Mouse (Mus musculus) myocyte (in vitro differentiated cells): ENCODE results near the gene Cacng8. TPM values are rescaled to one million over a fixed set of nuclear protein-coding genes. Genes with fewer than 3 reads are reported as not detected.

ENCODE experiments used
- H3K27me3 ChIP-seq: one replicate; pipeline ENCODE4 v1.6.1; 2011; ENCODE audit not compliant: control insufficient read depth, insufficient read depth, insufficient read length
- H3K36me3 ChIP-seq: one replicate; pipeline ENCODE4 v1.6.1; 2011; ENCODE audit not compliant: control insufficient read depth, insufficient read depth
- H3K4me2 ChIP-seq: one replicate; pipeline ENCODE4 v1.6.1; 2011; ENCODE audit warnings: low read depth, control low read depth
- H3K4me3 ChIP-seq: one replicate; pipeline ENCODE4 v1.5.1; 2011; ENCODE audit warnings: mild to moderate bottlenecking, control low read depth, moderate library complexity
- H3K79me2 ChIP-seq: one replicate; pipeline ENCODE4 v1.6.1; 2011; ENCODE audit not compliant: control insufficient read depth, insufficient read depth
- H3ac ChIP-seq: one replicate; pipeline ENCODE4 v1.6.1; 2011; ENCODE audit not compliant: control insufficient read depth, insufficient read length
- CEBPB ChIP-seq: IDR thresholded peaks from 2 replicates; pipeline ENCODE4 v1.6.1; 2011; ENCODE audit warnings: mild to moderate bottlenecking, moderate library complexity; ENCODE audit not compliant: poor library complexity, insufficient read depth, severe bottlenecking
- E2F4 ChIP-seq: IDR thresholded peaks from one replicate; pipeline ENCODE4 v1.6.1; 2011; ENCODE audit warnings: mild to moderate bottlenecking, control low read depth, moderate library complexity; ENCODE audit not compliant: insufficient read depth
- MAX ChIP-seq: IDR thresholded peaks from one replicate; pipeline ENCODE4 v1.6.1; 2011; ENCODE audit warnings: low read depth, mild to moderate bottlenecking, control low read depth
- MYOD1 ChIP-seq, 3 experiments: IDR thresholded peaks; one replicate each; pipeline ENCODE4 v1.6.1; 2011; ENCODE audit warnings: control low read depth in 2 of 3, low read depth in 2 of 3, mild to moderate bottlenecking in 2 of 3, moderate library complexity in 1 of 3; ENCODE audit not compliant: insufficient read length in 2 of 3, control insufficient read depth in 1 of 3
- MYOG ChIP-seq, 3 experiments: IDR thresholded peaks; one replicate each; pipeline ENCODE4 v1.6.1; 2011; ENCODE audit warnings: control low read depth in 2 of 3, low read depth in 2 of 3, mild to moderate bottlenecking in 2 of 3; ENCODE audit not compliant: insufficient read length in 2 of 3, control insufficient read depth in 1 of 3, insufficient read depth in 1 of 3
- POLR2A ChIP-seq: IDR thresholded peaks from one replicate; pipeline ENCODE4 v1.6.1; 2011; ENCODE audit warnings: low read depth, mild to moderate bottlenecking, control low read depth, moderate library complexity; ENCODE audit not compliant: insufficient read length
- POLR2AphosphoS2 ChIP-seq: IDR thresholded peaks from one replicate; pipeline ENCODE4 v1.6.1; 2011; ENCODE audit warnings: low read depth, control low read depth; ENCODE audit not compliant: insufficient read length
- REST ChIP-seq: IDR thresholded peaks from one replicate; pipeline ENCODE4 v1.6.1; 2011; ENCODE audit warnings: mild to moderate bottlenecking, control low read depth, moderate library complexity; ENCODE audit not compliant: insufficient read depth, insufficient read length
- SRF ChIP-seq: IDR thresholded peaks from one replicate; pipeline ENCODE4 v1.6.1; 2011; ENCODE audit warnings: low read depth; ENCODE audit not compliant: control insufficient read depth, insufficient read length
- TCF12 ChIP-seq: IDR thresholded peaks from one replicate; pipeline ENCODE4 v1.6.1; 2011; ENCODE audit warnings: mild to moderate bottlenecking, control low read depth; ENCODE audit not compliant: poor library complexity, insufficient read depth, severe bottlenecking
- TCF3 ChIP-seq: IDR thresholded peaks from one replicate; pipeline ENCODE4 v1.6.1; 2011; ENCODE audit warnings: low read depth, control low read depth; ENCODE audit not compliant: insufficient read length
- USF1 ChIP-seq: IDR thresholded peaks from one replicate; pipeline ENCODE4 v1.6.1; 2011; ENCODE audit warnings: low read depth, mild to moderate bottlenecking, control low read depth, moderate library complexity
- polyA plus RNA-seq: library from polyadenylated mRNA; unstranded; fragments of >200 nt; fragmentation: generic; extraction: Trizol; gene quantifications from one replicate; pipeline ENCODE4 v1.2.1, GENCODE M21; 2012; ENCODE audit warnings: missing spikeins

Cacng8 gene
- polyA plus RNA-seq, 1 experiment, result 0.18 TPM

GRCm38 (mm10) chr7:3399937-3400336 lies 9.5 kb downstream of the Cacng8 start:
- Histone ChIP-seq H3K36me3 (no peaks in the 10 kb centered on the region), H3K4me2 (no peak overlapping the region), H3K4me3 (no peak overlapping the region), H3ac (no peak overlapping the region), H3K27me3 (no peaks in the 10 kb centered on the region), H3K79me2 (no peaks in the 10 kb centered on the region)
- TF ChIP-seq TCF12 (no peak), POLR2A (no peak), REST (no peak), CEBPB (no peak), MYOD1 (IDR thresholded peaks at IDR 0.05; ENCODE audit: control insufficient read depth in 1 of 3, insufficient read length in 2 of 3, low read depth in 2 of 3) (no peak), E2F4 (no peak), POLR2AphosphoS2 (no peak), USF1 (no peak), MYOG (IDR thresholded peaks at IDR 0.05; ENCODE audit: control insufficient read depth in 1 of 3, insufficient read depth in 1 of 3, insufficient read length in 2 of 3, low read depth in 2 of 3) (no peak), MAX (no peak), TCF3 (no peak), SRF (no peak)

GRCm38 (mm10) chr7:3409729-3410520 lies 19.4 kb downstream of the Cacng8 start:
- TF ChIP-seq POLR2AphosphoS2 (no peak), CEBPB (no peak), MAX (no peak), E2F4 (no peak), SRF (no peak), USF1 (no peak), TCF3 (no peak), POLR2A (no peak)
- no peak overlapping the region for H3K4me2 ChIP-seq
- peaks cover 6% of the 10 kb centered on the region for H3K27me3 ChIP-seq
- no peak overlapping the region for H3ac ChIP-seq
- H3K36me3 ChIP-seq, result no peaks in the 10 kb centered on the region
- H3K4me3 ChIP-seq, result no peak overlapping the region
- no peaks in the 10 kb centered on the region for H3K79me2 ChIP-seq

GRCm38 (mm10) chr7:3411160-3411941 lies 20.9 kb downstream of the Cacng8 start:
- TF ChIP-seq USF1 (no peak), TCF12 (no peak), POLR2A (no peak), MYOG (IDR thresholded peaks at IDR 0.05; ENCODE audit: control insufficient read depth in 1 of 3, insufficient read depth in 1 of 3, insufficient read length in 2 of 3, low read depth in 2 of 3) (no peak), CEBPB (no peak), E2F4 (no peak), SRF (no peak), TCF3 (no peak), MAX (no peak), REST (no peak)
- Histone ChIP-seq H3K4me2 (peak overlapping the region; percentile 58), H3ac (no peak overlapping the region), H3K79me2 (no peaks in the 10 kb centered on the region), H3K36me3 (no peaks in the 10 kb centered on the region), H3K4me3 (peak overlapping the region; percentile 5), H3K27me3 (peaks cover 11% of the 10 kb centered on the region)

- no peak for TF ChIP-seq POLR2A
- TF ChIP-seq SRF, result no peak
- TF ChIP-seq POLR2AphosphoS2, result no peak
- no peak for TF ChIP-seq MYOG (IDR thresholded peaks at IDR 0.05; ENCODE audit: control insufficient read depth in 1 of 3, insufficient read depth in 1 of 3, insufficient read length in 2 of 3, low read depth in 2 of 3)
- no peak for TF ChIP-seq REST
- TF ChIP-seq USF1, result no peak
- TF ChIP-seq MAX, result no peak
- TF ChIP-seq MYOD1 (IDR thresholded peaks at IDR 0.05; ENCODE audit: control insufficient read depth in 1 of 3, insufficient read length in 2 of 3, low read depth in 2 of 3), result no peak
- TF ChIP-seq CEBPB, result no peak
- no peak for TF ChIP-seq TCF12
- TF ChIP-seq TCF3, result no peak
- no peak for TF ChIP-seq E2F4
- Histone ChIP-seq H3K4me3 (peak overlapping the region; percentile 5), H3K36me3 (no peaks in the 10 kb centered on the region), H3K79me2 (no peaks in the 10 kb centered on the region), H3K4me2 (peak overlapping the region; percentile 58), H3ac (no peak overlapping the region), H3K27me3 (peaks cover 11% of the 10 kb centered on the region)
Measured at GRCm38 (mm10) chr7:3412036-3412435, 21.6 kb downstream of the Cacng8 start.
